Mouse (Mus musculus): ENCODE measurements around the gene Selenoh.

DNA sequence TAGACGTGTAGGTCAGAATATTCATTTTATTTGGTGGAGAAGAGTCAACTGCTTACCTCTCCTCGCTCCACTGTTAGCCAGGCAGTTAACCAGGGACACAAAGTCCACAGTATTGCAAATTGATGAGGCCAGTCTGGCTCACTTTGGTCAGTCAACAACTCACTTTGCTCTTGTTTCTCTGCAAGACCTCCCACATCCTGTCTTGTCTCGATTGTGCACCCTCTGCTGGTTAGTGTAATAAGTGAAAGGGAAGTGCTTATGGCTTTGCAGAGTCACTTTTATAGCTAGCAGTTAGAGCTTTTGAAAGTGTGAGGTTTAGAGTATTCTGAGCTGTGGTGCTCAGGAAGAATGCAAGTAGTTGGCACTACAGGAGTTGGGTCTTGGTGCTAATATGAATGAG is 10.3 kb downstream of the Selenoh start:
- TF ChIP-seq CTCF (IDR thresholded peaks at IDR 0.05; ENCODE audit: control insufficient read depth, insufficient read depth, insufficient replicate concordance, low read depth, low read length) = no peak
- no peak for TF ChIP-seq POLR2A (IDR thresholded peaks at IDR 0.05; ENCODE audit: control insufficient read depth, low read depth, low read length)
